Comparison of ENCODE assay signal across 9 mouse cellular contexts in the genomic region with DNA sequence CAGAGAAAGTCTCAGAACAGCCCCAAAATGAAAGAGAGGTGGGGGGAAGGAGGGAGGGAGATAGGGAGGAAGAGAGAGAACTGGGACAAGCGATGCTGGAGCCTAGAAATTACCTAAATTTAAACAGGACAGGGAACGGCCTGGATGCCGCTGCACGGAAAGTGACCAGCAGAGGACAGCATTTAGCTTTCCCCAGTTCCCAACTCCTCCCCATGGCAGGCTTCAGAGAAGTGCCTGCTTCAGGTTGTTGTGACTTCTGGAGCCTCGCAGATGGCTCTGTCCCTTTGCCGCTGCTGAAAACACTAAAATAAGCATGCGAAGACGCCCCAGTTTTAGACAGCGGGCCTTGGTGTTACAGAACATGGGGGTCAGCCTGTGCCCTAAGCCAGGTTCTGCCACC. TPM values are rescaled to one million over a fixed set of nuclear protein-coding genes. Genes with fewer than 3 reads are reported as not detected.
DNase-seq lines count a peak whose midpoint lies in the region; ATAC-seq and TF ChIP-seq lines count a peak whose summit lies in the region.
"Had no signal": no experiment of that assay in that cellular context is flagged by ENCODE, and none has a peak within 500 bp of the region (broad histone marks: within the 10 kb centered on the region; RNA-seq: fewer than 3 reads in every experiment).

No protein-coding gene starts in this region.

- no peak overlapping the region for H3K4me2 ChIP-seq in limb, embryonic 14.5 days (replicated peaks; ENCODE audit: low read depth, low read length, severe bottlenecking)

- H3K9ac ChIP-seq in limb, embryonic 14.5 days (ENCODE audit: low read depth, low read length, severe bottlenecking), result no peak overlapping the region

- H3K36me3 ChIP-seq in kidney, adult 2 months (ENCODE audit: control insufficient read depth, insufficient read depth, low read length), result no peaks in the 10 kb centered on the region
- H3K36me3 ChIP-seq in limb, embryonic 14.5 days (ENCODE audit: control insufficient read depth, insufficient read depth, low read length), result no peaks in the 10 kb centered on the region

- H3K4me1 ChIP-seq in kidney, adult 2 months (ENCODE audit: control insufficient read depth, insufficient read depth, low read length), result no peaks in the 10 kb centered on the region
- H3K4me1 ChIP-seq in limb, embryonic 14.5 days (ENCODE audit: control insufficient read depth, insufficient read depth, low read length), result no peaks in the 10 kb centered on the region

- H3K27ac ChIP-seq in kidney, adult 2 months (ENCODE audit: insufficient read depth, low read depth, low read length), result no peak overlapping the region
- H3K27ac ChIP-seq in limb, embryonic 14.5 days (replicated peaks; ENCODE audit: low read depth, low read length), result no peak overlapping the region

- H3K4me3 ChIP-seq in kidney, adult 2 months (ENCODE audit: insufficient read depth, low read depth, low read length), result no peak overlapping the region
- no peak overlapping the region for H3K4me3 ChIP-seq in limb, embryonic 14.5 days (replicated peaks; ENCODE audit: low read length)
- H3K4me3 ChIP-seq: erythroblast, embryonic 14.5 days had no signal

- ATAC-seq in limb, embryonic 14.5 days (ENCODE audit: low FRiP score, low read depth), result peak; percentile 82

- TF ChIP-seq POLR2A in kidney, adult 2 months (IDR thresholded peaks at IDR 0.05; ENCODE audit: low read depth, low read length), result no peak
- no peak for TF ChIP-seq POLR2A in limb, embryonic 14.5 days (IDR thresholded peaks at IDR 0.05; ENCODE audit: borderline replicate concordance, extremely low read depth, insufficient read depth, insufficient read length)

- DNase-seq in 3134 (ENCODE audit: extremely low read depth, insufficient read length, low spot score), result peak; percentile 57
- DNase-seq in NIH3T3 (ENCODE audit: low read depth), result peak; percentile 86
- DNase-seq in cerebellum, postnatal 36 days, result peak; percentile 69 to 73
- DNase-seq in gastrocnemius, postnatal 10 days, result peak; percentile 73
- DNase-seq in kidney, adult 2 months, result peak; percentile 62
- DNase-seq in limb, embryonic 14.5 days (ENCODE audit: low spot score), result peak; percentile 86
- DNase-seq in natural killer cell, adult 2 months (ENCODE audit: low spot score in 2 of 2), result peak; percentile 19 to 39
- peak; percentile 59 for DNase-seq in thymus, postnatal 14 days

- peak; percentile 95 for TF ChIP-seq CTCF in kidney, adult 2 months (conservative IDR thresholded peaks at IDR 0.05; ENCODE audit: insufficient read depth, insufficient read length, low read depth, low read length)

- H3K27me3 ChIP-seq in kidney, adult 2 months (replicated peaks; ENCODE audit: control insufficient read depth, insufficient read depth, low read length), result no peaks in the 10 kb centered on the region
- no peaks in the 10 kb centered on the region for H3K27me3 ChIP-seq in limb, embryonic 14.5 days (ENCODE audit: control insufficient read depth, insufficient read depth, low read length)

- no peaks in the 10 kb centered on the region for H3K9me3 ChIP-seq in limb, embryonic 14.5 days (ENCODE audit: control insufficient read depth, low read length)

- WGBS in kidney, adult 2 months, result 6% methylated on average over 9 of the region's 9 CpGs
- WGBS in limb, embryonic 14.5 days, result 10% methylated on average over 9 of the region's 9 CpGs

RNA-seq across cellular contexts. Expression of a gene that starts 25.5 kb away (rescaled TPM):
- 10 to 100 TPM; 95.6 to 97.7 TPM for total RNA-seq in gastrocnemius, postnatal 10 days (2021)
- polyA plus RNA-seq in kidney, adult 2 months (2012; rRNA removed), result 105 and 116 TPM in 2 replicates
- 20.3 and 22.4 TPM in 2 replicates for polyA plus RNA-seq in limb, embryonic 14.5 days (2012; rRNA removed)
- 18.7 and 20.5 TPM in 2 replicates for polyA plus RNA-seq in limb, embryonic 14.5 days (2014; fragmentation: Nextera tagmentation; extraction: Ambion mirVana)

RNA-seq across cellular contexts. Expression of a gene that starts 47.6 kb away (rescaled TPM):
- 10 to 100 TPM; 65.9 to 66.6 TPM for total RNA-seq in gastrocnemius, postnatal 10 days (2021)
- polyA plus RNA-seq in kidney, adult 2 months (2012; rRNA removed), result 12.4 TPM in 2 replicates
- polyA plus RNA-seq in limb, embryonic 14.5 days (2012; rRNA removed), result 52.7 and 58.0 TPM in 2 replicates
- polyA plus RNA-seq in limb, embryonic 14.5 days (2014; fragmentation: Nextera tagmentation; extraction: Ambion mirVana), result 45.1 and 49.3 TPM in 2 replicates

Comparison
In these comparisons a context has a peak if more than half of its experiments do, and no peak if none do; other contexts are left out.
1. DNase-seq: peak in every context shown above with its lines; median percentile 86 in NIH3T3; 86 in limb, embryonic 14.5 days; 73 in gastrocnemius, postnatal 10 days; 71 in cerebellum, postnatal 36 days; 62 in kidney, adult 2 months; 59 in thymus, postnatal 14 days; 57 in 3134; 29 in natural killer cell, adult 2 months.